Mouse (Mus musculus) adrenal gland, postnatal 4 days (tissue): Measurements from ENCODE around the gene Fam162a. TPM values are rescaled to one million over a fixed set of nuclear protein-coding genes. Genes with fewer than 3 reads are reported as not detected.
"Not testable (repeated sequence)": the region's sequence is repeated elsewhere in the genome, so short reads cannot be mapped to it uniquely, and the experiment has no call there.

ENCODE experiments used
- DNase-seq, 2 experiments: peaks; one replicate each; pipeline ENCODE4 v3.0.0; 2021 to 2022; ENCODE audit warnings: low spot score in 2 of 2, mixed read lengths in 2 of 2
- long read RNA-seq, 2 experiments: library from polyadenylated mRNA; stranded (forward); transcript quantifications; one replicate each; pipeline ENCODE4 v2.0.0; 2021
- total RNA-seq, 2 experiments: library from RNA; stranded (reverse); gene quantifications; 2 replicates each; pipeline ENCODE4 v1.2.3; 2021

The Fam162a gene
- total RNA-seq: 100 to 1,000 TPM; 142 to 143 TPM
- long read RNA-seq, experiment 1, transcript Fam162a-201 (5 exons, 718 nt): major isoform, 101 of 107 reads
- long read RNA-seq, experiment 1, partial matches to known transcripts: 1 of 107 reads
- long read RNA-seq, experiment 1, other reads (novel, unspliced or antisense): 5 of 107 reads
- long read RNA-seq, experiment 2, transcript Fam162a-201 (5 exons, 718 nt): major isoform, 97 of 106 reads
- long read RNA-seq, experiment 2, partial matches to known transcripts: 3 of 106 reads
- long read RNA-seq, experiment 2, other reads (novel, unspliced or antisense): 6 of 106 reads

GRCm38 (mm10) chr16:36071450-36072379, at the start of gene Fam162a, which contains the start of gene Ccdc58:
Fam162a (minus strand) TSS chr16:36071594.
Ccdc58 (plus strand) TSS chr16:36071685.
- DNase-seq: peak; percentile 82 to 85

- DNase-seq: not testable (repeated sequence)
Observed at GRCm38 (mm10) chr16:36115751-36116150, 44.4 kb upstream of the Fam162a start.

GRCm38 (mm10) chr16:36111486-36111885, 40.1 kb upstream of the Fam162a start:
- DNase-seq: not testable (repeated sequence)

GRCm38 (mm10) chr16:36102211-36102610, 30.8 kb upstream of the Fam162a start:
- no peak for DNase-seq

- DNase-seq: no peak
Observed at GRCm38 (mm10) chr16:36101526-36101925, 30.1 kb upstream of the Fam162a start.

GRCm38 (mm10) chr16:36097813-36098499, 26.6 kb upstream of the Fam162a start:
- DNase-seq: not testable (repeated sequence)

- no peak for DNase-seq
Observed at GRCm38 (mm10) chr16:36094079-36094478, 22.7 kb upstream of the Fam162a start.

GRCm38 (mm10) chr16:36090785-36091509, 19.6 kb upstream of the Fam162a start:
- no peak for DNase-seq

GRCm38 (mm10) chr16:36089850-36090616, 18.6 kb upstream of the Fam162a start:
- no peak for DNase-seq

GRCm38 (mm10) chr16:36089065-36089464, 17.7 kb upstream of the Fam162a start:
- DNase-seq: no peak

- no peak for DNase-seq
Observed at GRCm38 (mm10) chr16:36087846-36088245, 16.5 kb upstream of the Fam162a start.

GRCm38 (mm10) chr16:36079916-36080315, 8.5 kb upstream of the Fam162a start:
- no peak for DNase-seq

- no peak for DNase-seq
Observed at GRCm38 (mm10) chr16:36074772-36075171, 3.4 kb upstream of the Fam162a start.

GRCm38 (mm10) chr16:36072410-36073011, 1.1 kb upstream of the Fam162a start:
- DNase-seq: no peak

- DNase-seq: no peak
Observed at GRCm38 (mm10) chr16:36071071-36071449, 334 bp downstream of the Fam162a start.

GRCm38 (mm10) chr16:36069819-36070575, 1.4 kb downstream of the Fam162a start:
- DNase-seq: no peak

- no peak for DNase-seq
Observed at GRCm38 (mm10) chr16:36068356-36068755, 3.0 kb downstream of the Fam162a start.

- no peak for DNase-seq
Observed at GRCm38 (mm10) chr16:36067694-36068093, 3.7 kb downstream of the Fam162a start.

GRCm38 (mm10) chr16:36064904-36065303, 6.5 kb downstream of the Fam162a start:
- DNase-seq: no peak
